Mouse (Mus musculus) left cerebral cortex, postnatal 10 days (tissue): ENCODE results near the gene Mcm2. TPM values are rescaled to one million over a fixed set of nuclear protein-coding genes. Genes with fewer than 3 reads are reported as not detected.

Source experiments
- DNase-seq, 2 experiments: peaks; one replicate each; pipeline ENCODE4 v3.0.0; 2021 to 2022; ENCODE audit warnings: low spot score in 2 of 2, mixed read lengths in 1 of 2; ENCODE audit errors: extremely low spot score in 1 of 2
- intact Hi-C: fragments of 180-260 bp; cut with DNase I; formaldehyde crosslinking; loops from one replicate; pipeline ENCODE4 v1.15.1; 2025
- total RNA-seq, 2 experiments: library from RNA; stranded (reverse); gene quantifications; 2 replicates each; pipeline ENCODE4 v1.2.3; 2021

The Mcm2 gene
- total RNA-seq, 2 experiments from 2014 or later: 6.1 to 6.5 TPM

- DNase-seq: peak; percentile 65 to 70
- intact Hi-C loops: no loop called here
These were observed 27.0 kb downstream of the Mcm2 start for GRCm38 (mm10) chr6:88871546-88871945.

GRCm38 (mm10) chr6:88870594-88870993, 28.0 kb downstream of the Mcm2 start:
- intact Hi-C loops: no loop called here
- peak in 1 of 2 experiments; percentile 56 for DNase-seq

- no peak for DNase-seq
- intact Hi-C loops: no loop called here
These were observed 29.1 kb downstream of the Mcm2 start for GRCm38 (mm10) chr6:88869459-88869858.

GRCm38 (mm10) chr6:88865704-88866103, 32.9 kb downstream of the Mcm2 start:
- intact Hi-C loops: no loop called here
- no peak for DNase-seq

- DNase-seq: peak in 1 of 2 experiments; percentile 54
- intact Hi-C loops: no loop called here
These were observed 37.7 kb downstream of the Mcm2 start for GRCm38 (mm10) chr6:88860914-88861313.

DNA sequence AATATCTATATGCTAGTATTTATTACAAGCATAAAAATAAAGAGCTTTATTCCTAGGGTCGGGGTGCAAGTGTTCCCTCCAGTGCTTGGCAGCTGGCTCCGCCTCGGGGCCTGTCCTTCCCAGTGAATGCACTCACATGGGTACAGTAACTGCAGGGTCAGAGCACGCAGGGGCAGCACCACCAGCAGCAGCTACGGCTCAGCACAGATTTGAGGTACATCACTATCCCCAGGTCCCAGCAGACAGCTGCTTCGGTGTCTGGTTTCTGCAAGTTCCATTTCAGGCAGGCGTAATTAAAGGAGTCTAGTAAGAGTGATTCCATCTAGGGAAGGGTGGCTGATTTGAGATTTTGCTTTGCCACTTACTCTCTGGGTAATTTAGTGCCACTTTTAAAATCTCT, 40.2 kb downstream of the Mcm2 start:
- intact Hi-C loops: no loop called here
- no peak for DNase-seq

DNA sequence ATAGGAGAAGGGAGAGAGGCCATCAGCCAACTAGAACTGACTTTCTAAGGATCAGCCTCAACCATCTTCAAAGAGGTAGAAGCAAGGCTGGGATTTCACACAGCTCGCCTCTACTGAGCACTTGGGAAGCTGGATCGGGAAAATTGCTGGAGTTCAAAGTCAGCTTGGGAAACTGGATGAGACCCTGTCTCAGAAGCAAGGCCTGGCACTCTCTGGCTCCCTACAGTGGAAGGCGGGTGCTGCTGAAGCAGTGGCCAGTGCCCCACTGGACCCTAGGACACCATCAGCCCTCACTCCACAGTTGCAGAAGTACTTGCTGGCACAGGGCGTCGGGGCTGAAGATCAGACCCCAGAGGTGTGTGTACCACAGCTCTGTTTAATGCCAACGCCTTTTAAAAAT, 40.8 kb downstream of the Mcm2 start:
- DNase-seq: no peak
- intact Hi-C loops: no loop called here

GRCm38 (mm10) chr6:88857249-88857648, 41.3 kb downstream of the Mcm2 start:
- intact Hi-C loops: no loop called here
- DNase-seq: peak in 1 of 2 experiments; percentile 62

- intact Hi-C loops: no loop called here
These were observed 42.9 kb downstream of the Mcm2 start for GRCm38 (mm10) chr6:88855636-88856035.

GRCm38 (mm10) chr6:88854509-88854908, 44.1 kb downstream of the Mcm2 start:
- intact Hi-C loops: no loop called here

More at GRCm38 (mm10) chr6:88855636-88856035, 42.9 kb downstream of the Mcm2 start:
- DNase-seq: peak in 1 of 2 experiments; percentile 64

DNA sequence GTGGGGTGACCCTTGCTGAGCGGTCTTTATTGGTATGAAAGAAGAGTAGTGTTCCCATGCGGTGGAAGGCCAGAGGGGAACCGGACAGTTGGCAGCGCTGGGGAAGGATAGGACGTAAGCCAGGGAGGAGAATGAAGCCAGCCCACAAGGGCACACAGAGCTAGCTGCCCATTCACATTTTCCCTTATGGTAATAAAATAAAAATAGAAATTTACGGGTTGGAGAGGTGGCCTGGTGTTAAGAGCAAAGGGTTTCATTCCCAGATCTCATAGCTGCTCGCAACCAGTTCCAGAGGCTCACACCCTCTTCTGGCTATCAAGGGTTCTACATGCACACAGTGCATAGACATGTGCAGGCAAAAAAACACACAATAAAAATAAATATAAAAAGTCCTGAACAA, 48.5 kb downstream of the Mcm2 start:
- DNase-seq: no peak
- intact Hi-C loops: no loop called here

More at GRCm38 (mm10) chr6:88854509-88854908, 44.1 kb downstream of the Mcm2 start:
- no peak for DNase-seq

- peak in 1 of 2 experiments; percentile 33 for DNase-seq
- intact Hi-C loops: no loop called here
These were observed 49.3 kb downstream of the Mcm2 start for GRCm38 (mm10) chr6:88849270-88849669.

DNA sequence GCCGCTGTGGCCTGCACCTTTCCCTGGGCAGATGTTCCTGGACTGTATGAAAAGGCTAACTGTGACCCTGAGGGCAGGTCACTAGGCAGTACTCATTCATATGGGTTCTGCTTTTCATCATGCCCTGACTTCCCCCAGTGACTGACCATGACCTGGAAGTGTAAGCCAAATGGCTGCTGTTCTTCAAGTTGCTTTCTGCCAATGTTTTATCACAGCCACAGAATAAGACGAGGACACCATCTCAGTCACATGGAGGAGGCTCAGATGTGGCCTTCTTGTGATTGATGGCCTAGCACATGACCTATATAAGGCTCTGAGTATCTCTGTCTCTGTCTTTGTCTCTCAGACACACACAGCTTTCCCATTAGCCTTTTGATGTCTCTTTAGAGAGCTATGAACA, 51.0 kb downstream of the Mcm2 start:
- DNase-seq: no peak
- intact Hi-C loops: no loop called here

DNA sequence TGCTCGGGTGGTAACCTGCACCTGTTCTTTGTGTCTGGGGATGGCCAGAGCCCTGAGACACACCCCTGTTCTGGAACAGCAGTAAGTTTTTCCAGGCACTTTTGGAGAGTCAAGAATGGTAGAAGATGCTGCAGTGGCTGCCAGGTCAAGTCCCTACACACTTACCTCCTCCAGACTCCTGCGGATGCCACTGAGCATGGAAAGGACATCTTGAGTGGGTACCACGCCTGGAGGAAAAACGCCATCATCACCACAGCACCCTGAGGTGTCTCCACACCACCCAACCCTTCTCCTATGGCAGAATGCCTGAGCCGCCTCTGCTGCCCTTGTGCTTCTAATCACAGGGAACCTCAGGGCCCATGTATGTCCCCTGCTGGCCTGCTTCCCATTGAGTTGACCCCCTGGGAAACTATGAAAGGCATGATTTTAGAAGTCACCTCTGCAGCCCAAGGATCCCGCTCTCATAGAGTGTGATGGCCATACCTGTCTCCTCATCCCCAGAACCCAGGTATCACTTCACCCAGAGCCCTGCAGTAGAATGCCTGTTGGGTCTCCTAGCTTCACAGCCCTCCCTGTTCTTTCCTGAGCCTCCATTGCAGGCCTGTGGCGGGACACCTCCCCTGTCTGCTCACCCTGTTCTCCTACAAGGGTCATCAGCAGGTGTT, 53.5 kb downstream of the Mcm2 start:
- intact Hi-C loops: no loop called here
- DNase-seq: peak in 1 of 2 experiments; percentile 33

- intact Hi-C loops: no loop called here
- peak in 1 of 2 experiments; percentile 35 for DNase-seq
These were observed 54.5 kb downstream of the Mcm2 start for GRCm38 (mm10) chr6:88843781-88844725.

GRCm38 (mm10) chr6:88843241-88843640, 55.3 kb downstream of the Mcm2 start:
- peak in 1 of 2 experiments; percentile 26 for DNase-seq
- intact Hi-C loops: no loop called here

DNA sequence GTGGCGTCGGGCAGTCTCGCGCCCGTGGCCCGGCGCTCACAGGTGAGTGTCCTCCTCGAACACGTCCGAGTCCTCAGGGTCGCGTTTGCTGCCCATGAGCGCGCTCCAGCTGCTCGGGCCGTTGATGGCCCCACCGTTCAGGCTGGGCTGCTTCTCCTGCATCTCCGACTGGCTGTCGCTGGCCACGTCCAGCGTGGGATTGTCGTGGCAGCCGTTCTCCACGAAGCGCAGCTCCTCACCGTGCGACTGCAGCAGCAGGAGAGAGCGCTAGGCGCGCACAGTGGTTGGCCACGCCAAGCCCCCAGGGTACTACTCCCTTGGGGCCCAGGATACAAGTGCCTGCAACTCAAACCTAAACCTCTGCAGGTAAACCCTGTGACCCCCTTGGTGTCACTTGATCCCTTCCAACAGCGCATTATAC, 55.8 kb downstream of the Mcm2 start:
- DNase-seq: peak; percentile 53 to 70
- intact Hi-C loops: no loop called here

DNA sequence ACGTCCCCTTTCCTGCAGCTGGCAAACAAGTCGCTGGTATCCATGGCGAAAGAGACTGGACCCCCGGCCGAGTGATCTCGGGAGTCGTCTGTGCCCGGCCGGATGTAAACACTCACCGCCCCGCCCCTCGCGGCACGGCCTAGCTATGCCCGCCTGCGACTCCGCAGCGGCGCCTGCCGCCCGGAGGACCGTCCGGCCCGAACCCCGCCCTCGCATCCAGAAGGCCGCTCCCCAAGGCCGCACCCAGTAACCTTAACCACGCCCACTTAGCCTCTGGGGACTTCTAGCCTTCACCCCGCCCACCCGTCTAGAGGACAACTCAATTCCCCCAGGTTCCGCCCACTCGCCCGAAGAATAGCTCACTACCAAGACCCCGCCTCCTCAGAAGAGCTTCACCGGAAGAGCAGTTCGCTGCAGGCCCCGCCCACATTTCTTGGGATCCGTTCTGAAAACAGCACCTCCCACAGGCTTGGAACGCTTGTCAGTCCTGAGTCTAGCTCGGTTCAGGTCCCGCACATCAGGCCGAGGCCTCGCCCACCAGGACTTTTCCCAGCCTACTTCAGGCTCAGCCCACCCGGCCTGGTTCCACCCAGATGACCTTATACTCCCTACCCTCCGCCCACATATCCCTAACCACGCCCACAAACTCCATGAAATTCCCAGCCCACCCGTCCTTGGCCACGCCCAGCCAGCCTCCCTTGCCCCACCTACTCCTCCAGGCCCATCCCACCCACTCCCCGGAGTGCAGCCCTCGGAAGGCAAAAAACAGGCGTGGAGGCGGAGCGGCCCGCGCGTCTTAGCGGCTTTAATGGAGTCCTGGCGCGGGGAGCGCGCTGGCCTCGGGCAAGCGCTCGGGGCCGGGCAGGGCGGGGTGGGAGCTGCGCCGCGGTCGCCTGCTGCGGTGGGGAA, 56.5 kb downstream of the Mcm2 start, which contains the start of gene Abtb1:
Gene Abtb1, minus strand, starts transcription at position 204 of the 909 bp plus-strand sequence.
- DNase-seq: peak; percentile 99 to 100

GRCm38 (mm10) chr6:88841514-88841780, 57.1 kb downstream of the Mcm2 start:
- no peak for DNase-seq
- intact Hi-C loops: no loop called here

More for the DNA sequence above, 56.5 kb downstream of the Mcm2 start, which contains the start of gene Abtb1:
- intact Hi-C loops: no loop called here
